Mouse (Mus musculus) midbrain, embryonic 10.5 days (tissue): Measurements from ENCODE around the gene Slc44a4. TPM values are rescaled to one million over a fixed set of nuclear protein-coding genes. Genes with fewer than 3 reads are reported as not detected.
"Not testable (repeated sequence)": the region's sequence is repeated elsewhere in the genome, so short reads cannot be mapped to it uniquely, and the experiment has no call there.

Experiments
- DNase-seq: peaks from one replicate; pipeline ENCODE4 v3.0.0-alpha.2; 2017; ENCODE audit warnings: low spot score
- H3K27ac ChIP-seq: fragments of 300-500 bp; sonication (generic); replicated peaks from 2 replicates; pipeline ENCODE4 v1.5.1; 2016; ENCODE audit warnings: mild to moderate bottlenecking
- H3K27me3 ChIP-seq: fragments of 300-500 bp; sonication (generic); 2 replicates; pipeline ENCODE4 v1.6.1; 2016; ENCODE audit warnings: low read depth, mild to moderate bottlenecking; ENCODE audit not compliant: poor library complexity, severe bottlenecking
- H3K36me3 ChIP-seq: fragments of 300-500 bp; sonication (generic); 2 replicates; pipeline ENCODE4 v1.6.1; 2016; ENCODE audit warnings: mild to moderate bottlenecking, moderate library complexity
- H3K4me1 ChIP-seq: fragments of 300-500 bp; sonication (generic); 2 replicates; pipeline ENCODE4 v1.6.1; 2016
- H3K4me3 ChIP-seq: fragments of 300-500 bp; sonication (generic); 2 replicates; pipeline ENCODE4 v1.5.1; 2016; ENCODE audit warnings: mild to moderate bottlenecking, moderate library complexity
- H3K9me3 ChIP-seq: fragments of 300-500 bp; sonication (generic); replicated peaks from 2 replicates; pipeline ENCODE4 v1.6.1; 2016; ENCODE audit warnings: mild to moderate bottlenecking
- WGBS: fragments of 180-500 bp; shearing (Covaris S2); methylation state at CpG from one replicate; pipeline ENCODE4 v1.1.7; 2016; 5-methylcytosine and 5-hydroxymethylcytosine counted together
- polyA plus RNA-seq: library from polyadenylated mRNA; unstranded; fragments of >200 nt; fragmentation: Nextera tagmentation; extraction: Ambion mirVana; gene quantifications from 2 replicates; pipeline ENCODE4 v1.2.1, GENCODE M21; 2016

Slc44a4 gene
- polyA plus RNA-seq, 1 experiment from 2014 or later: not detected

DNA sequence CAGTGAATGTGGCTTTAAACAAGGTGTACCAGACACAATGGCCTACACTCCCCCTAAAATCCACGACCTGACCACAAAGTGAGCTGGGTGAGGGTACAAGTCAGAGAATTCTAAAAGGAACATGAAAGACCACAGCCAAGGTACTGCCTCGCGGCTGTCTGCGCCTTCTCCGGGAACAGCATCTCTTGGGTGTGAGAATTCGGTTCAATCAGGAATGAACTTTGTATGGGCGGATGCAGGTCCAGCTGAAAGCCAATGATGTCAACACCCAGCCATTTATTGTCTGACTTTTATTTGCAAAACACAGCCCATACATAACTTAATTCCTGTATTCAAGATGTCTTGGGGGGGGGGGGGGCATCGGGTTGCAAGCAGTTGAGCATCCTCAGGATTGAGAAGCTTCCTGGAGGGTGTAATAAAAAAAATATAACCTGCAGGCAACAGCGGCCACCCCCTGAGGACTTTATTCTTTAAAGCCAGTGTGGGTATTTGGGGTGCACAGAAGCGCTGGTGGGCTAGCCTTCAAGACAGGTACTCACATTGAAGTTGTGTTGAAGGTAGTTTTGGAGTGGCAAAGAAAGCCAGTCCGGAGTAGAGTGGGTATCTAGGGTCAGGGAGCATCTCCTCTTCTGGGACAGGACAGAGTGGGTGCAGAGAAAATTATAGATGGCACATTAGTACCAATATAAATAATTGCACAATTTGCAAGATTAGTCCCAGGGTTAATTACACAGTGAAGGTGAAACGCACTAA, 21.0 kb upstream of the Slc44a4 start:
- Histone ChIP-seq H3K4me3 (peak overlapping the region; percentile 100), H3K4me1 (peaks cover 49% of the 10 kb centered on the region), H3K27ac (peak overlapping the region; percentile 98), H3K9me3 (peaks cover 7% of the 10 kb centered on the region; the same call in 1 of the 2 replicates), H3K36me3 (peaks cover 16% of the 10 kb centered on the region), H3K27me3 (no peaks in the 10 kb centered on the region)
- DNase-seq: no peak
- WGBS: 76% methylated on average over 12 of the region's 12 CpGs

DNA sequence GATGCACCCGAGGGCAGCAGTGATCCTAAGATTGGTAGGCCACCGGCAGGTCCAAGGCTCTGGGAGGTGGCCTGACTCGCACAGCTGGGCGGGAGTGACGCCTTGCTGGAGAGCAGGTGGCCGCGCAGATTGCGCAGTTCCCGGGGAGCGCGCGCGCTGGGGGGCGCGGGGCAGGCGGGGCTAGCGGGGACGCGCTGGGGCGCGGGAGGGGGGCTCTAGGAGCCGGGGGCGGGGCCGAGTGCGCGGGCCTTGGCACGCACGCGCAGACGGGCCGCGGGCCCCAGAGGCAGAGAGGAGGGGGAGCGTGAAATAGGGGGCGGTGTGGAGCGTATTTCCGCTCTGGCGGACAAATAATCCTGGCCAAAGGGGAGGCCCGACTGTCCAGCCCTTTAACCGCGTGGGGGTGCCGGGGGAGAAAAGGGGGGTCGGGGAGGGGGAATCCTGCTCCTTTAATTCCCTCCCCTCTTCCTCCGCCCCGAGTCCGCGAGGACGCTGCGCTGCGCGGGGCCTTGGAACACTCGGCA, 20.1 kb upstream of the Slc44a4 start:
- peak; percentile 96 for DNase-seq
- WGBS: under 1% methylated on average over 39 of the region's 51 CpGs
- peak overlapping the region; percentile 100 for H3K4me3 ChIP-seq
- H3K36me3 ChIP-seq: peaks cover 16% of the 10 kb centered on the region
- no peaks in the 10 kb centered on the region for H3K27me3 ChIP-seq
- H3K4me1 ChIP-seq: peaks cover 51% of the 10 kb centered on the region
- peak overlapping the region; percentile 98 for H3K27ac ChIP-seq
- peaks cover 7% of the 10 kb centered on the region; the same call in 1 of the 2 replicates for H3K9me3 ChIP-seq

- peaks cover 16% of the 10 kb centered on the region for H3K36me3 ChIP-seq
- H3K4me1 ChIP-seq: peaks cover 59% of the 10 kb centered on the region
- H3K27ac ChIP-seq: peak overlapping the region; percentile 98
- DNase-seq: peak; percentile 53
- 9% methylated on average over 51 of the region's 51 CpGs for WGBS
- peaks cover 7% of the 10 kb centered on the region; the same call in 1 of the 2 replicates for H3K9me3 ChIP-seq
- H3K27me3 ChIP-seq: no peaks in the 10 kb centered on the region
- peak overlapping the region; percentile 100 for H3K4me3 ChIP-seq
These were observed 19.3 kb upstream of the Slc44a4 start for GRCm38 (mm10) chr17:34894801-34895530.

- WGBS: 94% methylated on average over 15 of the region's 15 CpGs
- Histone ChIP-seq H3K4me3 (peak overlapping the region; percentile 100), H3K27me3 (no peaks in the 10 kb centered on the region), H3K4me1 (peaks cover 66% of the 10 kb centered on the region), H3K27ac (peak overlapping the region; percentile 98), H3K36me3 (peaks cover 20% of the 10 kb centered on the region), H3K9me3 (peaks cover 7% of the 10 kb centered on the region; the same call in 1 of the 2 replicates)
- no peak for DNase-seq
These were observed 18.5 kb upstream of the Slc44a4 start for GRCm38 (mm10) chr17:34895724-34896123.

GRCm38 (mm10) chr17:34896366-34896765, 17.9 kb upstream of the Slc44a4 start:
- H3K27ac ChIP-seq: peak overlapping the region; percentile 98
- H3K9me3 ChIP-seq: peaks cover 7% of the 10 kb centered on the region; the same call in 1 of the 2 replicates
- peak overlapping the region; percentile 100 for H3K4me3 ChIP-seq
- H3K27me3 ChIP-seq: no peaks in the 10 kb centered on the region
- peaks cover 67% of the 10 kb centered on the region for H3K4me1 ChIP-seq
- WGBS: 87% methylated on average over 17 of the region's 17 CpGs
- peaks cover 27% of the 10 kb centered on the region for H3K36me3 ChIP-seq
- DNase-seq: no peak

DNA sequence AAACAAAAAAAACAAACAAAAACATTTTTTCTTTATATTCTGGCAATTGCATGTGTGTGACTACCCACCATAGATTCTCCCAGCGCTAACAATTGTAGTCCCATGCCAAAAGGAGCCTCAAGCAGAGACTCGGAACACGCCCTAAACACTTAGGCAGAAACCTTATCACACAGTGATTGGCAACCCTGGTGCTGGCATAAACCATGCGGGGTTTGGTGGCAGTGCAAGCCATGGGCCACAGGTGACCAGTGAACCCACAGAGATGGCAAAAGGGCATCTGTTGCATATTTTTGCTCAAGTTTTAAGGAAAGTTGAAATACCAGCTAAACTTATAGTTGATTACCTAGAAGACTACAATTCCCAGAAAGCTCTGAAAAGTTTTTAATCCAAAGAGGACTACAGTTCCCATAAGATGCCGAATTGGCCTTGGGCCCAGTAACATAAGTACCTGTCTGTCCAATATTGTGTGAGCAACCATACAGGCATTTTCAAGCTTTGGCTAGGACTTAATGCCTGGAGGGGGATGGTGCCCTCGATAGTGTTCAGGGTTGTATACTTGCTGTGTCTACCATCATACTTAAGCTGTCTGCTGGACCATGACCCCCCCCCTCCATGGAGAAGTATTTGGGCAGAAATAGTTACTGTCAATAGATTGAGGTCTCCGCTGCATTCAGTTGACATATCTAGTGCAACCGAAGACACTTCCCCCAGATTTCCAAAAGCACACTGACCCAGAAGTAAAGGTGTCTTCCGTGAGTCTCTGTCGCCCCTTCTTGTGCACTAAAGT, 16.7 kb upstream of the Slc44a4 start:
- Histone ChIP-seq H3K9me3 (peaks cover 7% of the 10 kb centered on the region; the same call in 1 of the 2 replicates), H3K36me3 (peaks cover 37% of the 10 kb centered on the region), H3K27me3 (no peaks in the 10 kb centered on the region), H3K4me3 (peak overlapping the region; percentile 100), H3K27ac (peak overlapping the region; percentile 99), H3K4me1 (peaks cover 67% of the 10 kb centered on the region)
- no peak for DNase-seq
- 27% methylated on average over 10 of the region's 10 CpGs for WGBS

GRCm38 (mm10) chr17:34898160-34898586, 16.1 kb upstream of the Slc44a4 start, which contains the start of the genes C2 and Ehmt2:
Gene C2 (minus strand): TSS chr17:34898265.
Gene Ehmt2 (plus strand): TSS chr17:34898469.
- DNase-seq: peak; percentile 88
- H3K4me1 ChIP-seq: peaks cover 64% of the 10 kb centered on the region

DNA sequence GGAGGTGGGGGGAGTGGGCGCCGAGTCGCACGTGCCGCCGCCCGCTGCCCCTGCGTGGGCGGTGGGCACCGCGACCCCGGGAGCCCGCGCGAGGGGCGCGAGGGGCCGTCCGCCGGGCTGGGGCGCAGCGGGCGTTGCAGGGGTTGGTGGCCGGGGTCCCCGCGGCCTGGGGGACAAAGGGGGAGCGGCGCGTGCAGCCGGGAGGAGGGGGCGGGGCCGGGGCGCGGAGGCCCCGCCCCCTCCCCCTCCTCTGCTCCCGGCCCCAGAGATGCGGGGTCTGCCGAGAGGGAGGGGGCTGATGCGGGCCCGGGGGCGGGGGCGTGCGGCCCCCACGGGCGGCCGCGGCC, 15.6 kb upstream of the Slc44a4 start:
- 0% methylated on average over 24 of the region's 47 CpGs for WGBS
- Histone ChIP-seq H3K4me3 (peak overlapping the region; percentile 100), H3K27me3 (no peaks in the 10 kb centered on the region), H3K27ac (peak overlapping the region; percentile 99), H3K36me3 (peaks cover 49% of the 10 kb centered on the region), H3K9me3 (peaks cover 7% of the 10 kb centered on the region; the same call in 1 of the 2 replicates), H3K4me1 (peaks cover 59% of the 10 kb centered on the region)
- DNase-seq: no peak

More at GRCm38 (mm10) chr17:34898160-34898586, 16.1 kb upstream of the Slc44a4 start, which contains the start of the genes C2 and Ehmt2:
- Histone ChIP-seq H3K36me3 (peaks cover 43% of the 10 kb centered on the region), H3K27me3 (no peaks in the 10 kb centered on the region), H3K9me3 (peaks cover 7% of the 10 kb centered on the region; the same call in 1 of the 2 replicates), H3K4me3 (peak within 1 kb of the TSS; percentile 100), H3K27ac (peak within 1 kb of the TSS; percentile 99)
- whole genome bisulfite sequencing: 0% methylated on average over 15 of the region's 44 CpGs

DNA sequence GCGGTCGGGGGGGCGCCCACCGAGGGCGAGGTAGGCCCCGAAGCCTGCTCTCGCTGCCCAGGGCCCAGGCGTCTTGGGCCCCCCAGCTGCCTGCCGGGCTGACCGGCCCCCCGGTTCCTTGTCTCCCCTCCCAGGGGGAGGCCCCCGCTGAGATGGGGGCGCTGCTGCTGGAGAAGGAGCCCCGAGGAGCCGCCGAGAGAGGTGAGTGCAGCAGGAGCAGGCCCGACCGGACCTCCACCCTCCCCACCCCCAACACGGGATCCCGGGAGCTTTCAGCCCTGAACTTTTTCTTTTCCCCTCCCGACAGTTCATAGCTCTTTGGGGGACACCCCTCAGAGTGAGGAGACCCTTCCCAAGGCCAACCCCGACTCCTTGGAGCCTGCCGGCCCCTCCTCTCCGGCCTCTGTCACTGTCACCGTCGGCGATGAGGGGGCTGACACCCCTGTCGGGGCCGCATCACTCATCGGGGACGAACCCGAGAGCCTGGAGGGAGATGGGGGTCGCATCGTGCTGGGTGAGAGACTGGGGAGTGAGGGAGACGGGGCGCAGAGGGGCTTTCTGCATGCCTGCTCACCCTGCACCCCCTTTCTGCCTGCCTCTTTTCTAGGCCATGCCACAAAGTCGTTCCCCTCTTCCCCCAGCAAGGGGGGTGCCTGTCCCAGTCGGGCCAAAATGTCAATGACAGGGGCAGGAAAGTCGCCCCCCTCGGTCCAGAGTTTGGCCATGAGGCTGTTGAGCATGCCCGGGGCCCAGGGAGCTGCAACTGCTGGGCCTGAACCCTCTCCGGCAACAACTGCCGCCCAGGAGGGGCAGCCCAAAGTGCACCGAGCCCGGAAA, 15.0 kb upstream of the Slc44a4 start:
- under 1% methylated on average over 45 of the region's 45 CpGs for WGBS
- peaks cover 7% of the 10 kb centered on the region; the same call in 1 of the 2 replicates for H3K9me3 ChIP-seq
- H3K27ac ChIP-seq: peak overlapping the region; percentile 99
- H3K36me3 ChIP-seq: peaks cover 54% of the 10 kb centered on the region
- DNase-seq: peak; percentile 69
- peak overlapping the region; percentile 100 for H3K4me3 ChIP-seq
- no peaks in the 10 kb centered on the region for H3K27me3 ChIP-seq
- H3K4me1 ChIP-seq: peaks cover 53% of the 10 kb centered on the region

DNA sequence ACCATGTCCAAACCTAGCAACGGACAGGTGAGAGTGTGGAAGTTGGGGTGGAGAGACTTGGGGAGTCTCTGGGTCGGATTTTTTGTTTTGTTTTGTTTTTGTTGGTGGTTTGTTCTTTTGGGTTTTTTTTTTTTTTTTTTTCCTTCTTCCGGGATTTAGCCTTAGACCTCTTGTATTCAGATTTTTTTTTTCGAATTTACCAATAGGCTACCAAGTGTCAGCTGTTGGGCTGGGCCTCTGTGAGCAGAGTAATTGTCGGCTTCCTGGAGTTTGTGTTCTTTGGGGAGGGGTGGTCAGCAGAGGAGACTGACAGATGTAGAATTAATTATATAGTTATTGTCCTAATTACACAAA, 14.4 kb upstream of the Slc44a4 start:
- H3K36me3 ChIP-seq: peaks cover 60% of the 10 kb centered on the region
- peak overlapping the region; percentile 99 for H3K27ac ChIP-seq
- DNase-seq: no peak
- peak overlapping the region; percentile 100 for H3K4me3 ChIP-seq
- H3K27me3 ChIP-seq: no peaks in the 10 kb centered on the region
- H3K4me1 ChIP-seq: peaks cover 49% of the 10 kb centered on the region
- 6% methylated on average over 5 of the region's 5 CpGs for WGBS
- peaks cover 7% of the 10 kb centered on the region; the same call in 1 of the 2 replicates for H3K9me3 ChIP-seq

DNA sequence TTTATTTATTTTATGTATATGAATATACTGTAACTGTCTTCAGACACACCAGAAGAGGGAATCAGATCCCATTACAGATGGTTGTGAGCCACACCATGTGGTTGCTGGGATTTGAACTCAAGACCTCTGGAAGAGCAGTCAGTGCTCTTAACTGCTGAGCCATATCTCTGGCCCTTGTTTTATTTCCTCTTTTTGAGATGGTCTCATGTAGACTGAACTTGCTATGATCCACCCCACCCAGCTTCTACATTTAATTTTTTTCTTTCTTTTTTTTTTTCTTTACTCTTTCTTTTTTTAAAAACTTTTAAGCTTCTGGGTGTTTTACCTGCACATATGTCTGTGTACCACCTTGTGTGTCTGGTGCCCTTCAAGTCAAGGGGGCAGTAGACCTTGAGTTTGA, 13.4 kb upstream of the Slc44a4 start:
- not testable (repeated sequence) for DNase-seq, H3K27ac ChIP-seq, H3K9me3 ChIP-seq, H3K27me3 ChIP-seq
- Histone ChIP-seq H3K4me3 (peak overlapping the region; percentile 16), H3K36me3 (peaks cover 65% of the 10 kb centered on the region), H3K4me1 (peaks cover 39% of the 10 kb centered on the region)
